Mouse (Mus musculus) lung, adult 2 months (tissue): Measurements from ENCODE around the gene Dab2ip. TPM values are rescaled to one million over a fixed set of nuclear protein-coding genes. Genes with fewer than 3 reads are reported as not detected.

Experiments used
- DNase-seq: peaks from one replicate; pipeline ENCODE4 v3.0.0; 2022
- H3K4me1 ChIP-seq: fragments of 200-500 bp; 2 replicates; pipeline ENCODE4 v1.6.1; 2011; ENCODE audit warnings: low read length; ENCODE audit not compliant: control insufficient read depth, insufficient read depth
- H3K4me3 ChIP-seq: fragments of 200-500 bp; replicated peaks from 2 replicates; pipeline ENCODE3; 2011; ENCODE audit warnings: low read depth, mild to moderate bottlenecking, control low read depth, low read length; ENCODE audit errors: extremely low read depth
- CTCF ChIP-seq: fragments of 200-500 bp; IDR thresholded peaks from 2 replicates; pipeline ENCODE4 v1.5.1; 2011; ENCODE audit warnings: mild to moderate bottlenecking, low read length, control low read depth; ENCODE audit not compliant: insufficient read depth
- POLR2A ChIP-seq: fragments of 200-500 bp; IDR thresholded peaks from 2 replicates; pipeline ENCODE4 v1.6.1; 2011; ENCODE audit warnings: low read depth, mild to moderate bottlenecking, control low read depth, low read length, borderline replicate concordance; ENCODE audit errors: extremely low read depth
- whole genome bisulfite sequencing: fragments of 180-500 bp; shearing (Covaris S2); methylation state at CpG from one replicate; pipeline ENCODE4 v1.1.7; 2018; 5-methylcytosine and 5-hydroxymethylcytosine counted together
- polyA plus RNA-seq: library from polyadenylated mRNA; depleted of rRNA; stranded (reverse); fragments of >200 nt; gene quantifications from 2 replicates; pipeline ENCODE4 v1.2.3, GENCODE M21; 2012

Dab2ip gene
- polyA plus RNA-seq, 1 experiment, result 113 TPM

DNA sequence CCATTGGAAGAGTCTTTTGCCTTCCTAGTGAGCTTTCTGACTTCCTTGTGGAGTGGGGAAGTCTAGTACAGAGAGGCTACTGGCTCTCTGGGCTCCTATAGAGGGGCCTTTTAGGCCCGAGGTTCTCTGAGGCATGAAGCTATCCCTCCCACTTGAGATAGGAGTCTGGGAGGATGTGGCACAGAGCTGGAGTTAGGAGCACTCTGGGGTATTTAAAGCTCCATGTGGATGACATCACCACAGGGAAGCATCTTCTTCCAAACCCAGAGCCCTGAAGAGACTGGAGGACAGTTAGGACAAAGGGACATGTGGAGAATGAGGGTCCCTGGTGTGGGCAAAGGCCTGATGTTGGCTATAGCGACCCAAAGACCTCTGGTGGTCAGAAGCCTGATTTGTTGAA, 136.0 kb downstream of the Dab2ip start:
- H3K4me3 ChIP-seq, result no peak overlapping the region
- DNase-seq, result no peak
- 56% methylated on average over 2 of the region's 2 CpGs for WGBS
- H3K4me1 ChIP-seq, result peaks cover 68% of the 10 kb centered on the region
- TF ChIP-seq POLR2A (no peak), CTCF (no peak)

DNA sequence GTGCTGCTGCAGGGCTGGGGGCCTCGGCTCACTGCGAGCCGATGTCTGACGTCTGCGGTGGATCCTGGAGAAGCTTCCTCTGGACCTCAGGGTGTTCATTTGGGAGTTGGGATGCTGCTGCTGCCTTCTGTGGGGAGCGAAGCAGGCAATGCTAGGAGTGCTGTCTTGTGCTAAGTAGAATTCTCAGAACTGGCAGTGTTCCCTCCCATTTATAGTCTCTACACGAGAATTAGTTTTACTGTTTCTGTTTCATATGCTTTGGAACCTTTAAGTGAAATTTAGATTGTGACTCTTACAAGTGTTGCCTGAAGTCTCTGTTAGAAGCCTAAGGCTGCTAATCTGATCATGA, 138.1 kb downstream of the Dab2ip start:
- DNase-seq, result no peak
- TF ChIP-seq POLR2A (no peak), CTCF (no peak)
- Histone ChIP-seq H3K4me3 (no peak overlapping the region), H3K4me1 (peaks cover 52% of the 10 kb centered on the region)
- 21% methylated on average over 7 of the region's 7 CpGs for WGBS

DNA sequence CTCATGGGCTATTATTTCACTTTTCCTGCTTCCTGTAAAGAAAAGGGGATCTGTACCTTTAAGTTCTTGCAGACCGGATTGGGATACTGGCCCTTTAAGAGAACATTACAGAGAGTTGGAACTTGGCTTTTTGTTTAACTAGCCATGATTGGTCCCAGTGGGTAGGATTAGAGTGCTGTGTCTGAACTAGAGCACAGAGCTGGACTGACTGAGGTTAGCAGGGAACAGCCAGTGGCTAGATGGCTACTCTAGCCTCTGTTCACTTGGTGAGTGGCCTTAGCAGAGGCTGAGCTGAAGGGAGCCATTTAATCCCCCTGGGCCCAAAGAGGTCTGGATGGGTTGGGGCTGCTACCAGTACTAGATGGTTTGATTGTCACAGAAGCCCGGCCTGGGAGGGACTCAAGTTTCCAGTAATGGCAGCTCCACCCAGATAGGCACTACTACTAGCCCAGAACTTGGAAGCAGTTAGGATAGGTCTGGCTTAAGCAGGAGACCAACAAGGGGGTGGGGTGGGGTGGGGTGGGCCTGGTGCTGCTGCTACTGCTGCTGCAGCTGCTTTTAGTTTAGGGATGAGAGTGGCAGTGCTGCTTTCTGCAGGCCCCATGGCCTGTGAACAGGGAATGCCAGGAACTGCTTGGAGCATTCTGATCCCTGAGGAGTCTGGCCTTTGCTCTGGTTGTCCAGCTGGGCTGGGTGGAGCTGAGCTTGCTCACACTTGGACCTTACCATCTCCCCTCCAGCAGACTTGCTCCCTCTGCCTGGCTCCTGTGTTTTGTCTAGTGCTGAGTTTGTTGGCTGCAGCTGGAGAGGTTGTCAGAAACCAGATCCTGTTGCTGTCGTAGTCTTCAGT, 138.7 kb downstream of the Dab2ip start:
- WGBS, result 27% methylated on average over 3 of the region's 3 CpGs
- Histone ChIP-seq H3K4me1 (peaks cover 52% of the 10 kb centered on the region), H3K4me3 (peak overlapping the region; percentile 42)
- DNase-seq, result no peak
- TF ChIP-seq POLR2A (peak; percentile 26; the same call in 1 of the 2 replicates), CTCF (no peak)

DNA sequence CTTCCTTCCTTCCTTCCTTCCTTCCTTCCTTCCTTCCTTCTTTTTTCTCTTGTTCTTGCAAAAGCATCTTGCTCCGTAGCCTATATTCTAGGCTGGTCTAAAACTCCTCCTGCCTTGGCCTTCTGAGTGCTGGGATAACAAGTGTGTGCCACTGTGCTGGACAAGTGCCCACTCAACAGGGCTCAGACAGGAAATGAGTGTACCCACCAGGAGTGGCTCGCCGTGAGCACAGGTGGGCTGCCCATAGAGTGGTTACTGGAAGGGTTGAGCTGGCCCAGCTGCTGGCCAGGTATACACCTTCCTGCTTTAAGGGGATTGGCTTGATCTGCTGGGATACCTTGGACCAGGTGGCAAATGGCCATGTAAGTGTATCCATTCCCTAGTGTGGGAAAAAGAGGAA, 139.7 kb downstream of the Dab2ip start:
- Histone ChIP-seq H3K4me1 (peaks cover 56% of the 10 kb centered on the region), H3K4me3 (no peak overlapping the region)
- no peak for DNase-seq
- no peak for TF ChIP-seq POLR2A
- no peak for TF ChIP-seq CTCF
- 37% methylated on average over 3 of the region's 3 CpGs for WGBS

DNA sequence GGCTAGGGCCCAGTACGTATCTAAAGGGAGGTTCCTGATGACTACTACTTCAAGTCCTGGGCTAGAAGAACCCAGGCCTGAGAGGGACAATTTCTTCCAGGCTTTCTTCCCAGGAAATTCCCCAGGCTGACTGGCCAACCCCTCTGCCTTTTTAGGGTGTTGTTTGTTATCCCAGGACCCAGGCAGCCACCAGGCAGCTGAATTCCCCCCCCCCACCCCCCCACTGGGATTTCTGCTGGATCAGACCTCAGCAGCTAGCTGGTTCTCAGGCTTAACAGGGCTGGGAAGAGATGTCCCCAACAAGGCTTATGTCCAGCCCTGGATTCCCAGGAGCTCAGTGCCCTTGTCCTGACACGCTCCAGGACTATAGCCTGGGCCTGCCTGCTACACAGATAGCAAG, 142.9 kb downstream of the Dab2ip start:
- TF ChIP-seq CTCF (no peak), POLR2A (no peak)
- no peak overlapping the region for H3K4me3 ChIP-seq
- H3K4me1 ChIP-seq, result peaks cover 38% of the 10 kb centered on the region
- WGBS, result 65% methylated on average over 2 of the region's 2 CpGs
- DNase-seq, result no peak

DNA sequence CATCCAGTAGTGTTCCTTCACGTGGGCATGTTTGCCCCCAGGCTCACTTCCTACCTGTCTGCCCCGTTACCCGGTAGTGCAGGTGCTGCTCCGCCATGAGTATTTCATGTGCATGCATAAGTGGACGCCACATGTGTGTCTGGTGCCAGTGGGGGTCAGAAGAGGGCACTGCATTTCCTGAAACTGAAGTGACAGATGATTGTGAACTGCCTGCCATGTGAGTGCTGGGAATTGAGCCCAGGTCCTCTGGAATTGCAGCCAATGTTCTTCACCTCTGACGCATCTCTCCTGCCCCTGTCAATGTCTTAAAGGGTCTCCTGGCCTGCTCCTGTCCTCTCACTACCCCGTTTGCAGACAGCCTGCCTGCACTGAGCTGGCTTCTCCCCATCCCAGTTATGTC, 143.9 kb downstream of the Dab2ip start:
- TF ChIP-seq POLR2A, result 0 out of 2 replicates have a peak, but pooled peaks have one; percentile 7
- TF ChIP-seq CTCF, result no peak
- no peak for DNase-seq
- peaks cover 31% of the 10 kb centered on the region for H3K4me1 ChIP-seq
- WGBS, result 66% methylated on average over 7 of the region's 7 CpGs
- H3K4me3 ChIP-seq, result no peak overlapping the region

DNA sequence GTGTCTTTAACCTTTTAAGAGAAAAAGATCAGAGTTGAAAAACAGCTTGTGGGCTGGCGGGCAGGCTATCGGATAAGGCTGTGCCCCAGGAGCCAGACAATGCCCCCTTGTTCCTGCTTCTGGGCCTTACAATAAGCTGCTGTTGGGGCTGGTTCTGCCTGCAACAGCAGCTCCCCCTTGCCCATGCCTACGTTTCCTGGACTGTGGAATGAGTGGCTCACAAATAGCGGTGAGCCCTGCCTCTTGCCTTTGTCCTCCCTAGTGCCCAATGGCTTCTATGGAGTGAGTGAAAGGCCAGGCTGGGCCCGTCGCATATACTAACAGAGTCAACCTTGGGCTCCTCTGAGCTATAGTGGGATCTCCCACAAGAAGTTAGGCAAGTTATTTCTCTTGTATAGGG, 144.5 kb downstream of the Dab2ip start:
- 77% methylated on average over 6 of the region's 6 CpGs for WGBS
- TF ChIP-seq CTCF, result no peak
- no peak for TF ChIP-seq POLR2A
- Histone ChIP-seq H3K4me1 (peaks cover 30% of the 10 kb centered on the region), H3K4me3 (no peak overlapping the region)
- DNase-seq, result no peak

DNA sequence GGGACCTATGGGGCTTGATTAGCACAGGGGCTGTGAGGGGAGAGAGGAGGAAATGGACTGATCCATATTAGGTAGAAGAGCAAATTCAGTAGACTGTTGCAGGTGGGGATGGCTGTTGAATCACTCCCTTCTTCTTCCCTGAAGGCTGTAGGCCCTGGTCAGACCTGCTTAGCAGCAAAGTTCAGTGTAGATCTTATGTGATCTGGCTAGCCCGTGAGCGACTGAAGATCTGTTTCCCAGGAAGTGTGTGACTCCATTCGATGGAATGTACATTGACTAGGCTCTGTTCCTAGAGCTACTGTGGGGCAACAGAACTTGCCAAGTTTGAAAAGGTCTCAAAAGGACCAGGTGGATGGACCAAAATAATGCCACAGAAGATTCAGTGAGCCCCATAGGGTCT, 145.2 kb downstream of the Dab2ip start:
- H3K4me1 ChIP-seq, result peaks cover 24% of the 10 kb centered on the region
- DNase-seq, result no peak
- 65% methylated on average over 3 of the region's 3 CpGs for WGBS
- no peak overlapping the region for H3K4me3 ChIP-seq
- TF ChIP-seq CTCF (no peak), POLR2A (no peak)

DNA sequence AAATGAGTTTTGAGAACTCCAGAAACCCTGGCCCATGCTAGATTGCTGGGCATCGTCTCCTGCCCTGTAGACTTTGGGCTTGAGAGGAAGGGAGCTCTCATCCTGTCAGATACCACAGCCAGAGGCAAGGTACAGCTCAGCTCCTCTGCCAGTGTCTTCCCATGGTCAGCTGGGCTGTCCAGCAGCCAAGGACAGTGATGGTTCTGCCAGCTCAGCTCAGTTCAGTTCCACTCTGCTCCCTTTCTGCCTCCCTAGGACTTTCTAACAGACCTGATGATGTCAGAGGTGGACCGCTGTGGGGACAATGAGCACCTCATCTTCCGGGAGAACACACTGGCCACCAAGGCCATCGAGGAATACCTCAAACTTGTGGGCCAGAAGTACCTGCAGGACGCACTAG, 154.5 kb downstream of the Dab2ip start:
- TF ChIP-seq CTCF, result no peak
- TF ChIP-seq POLR2A, result no peak
- DNase-seq, result no peak
- 90% methylated on average over 5 of the region's 5 CpGs for WGBS
- peaks cover 2% of the 10 kb centered on the region; the same call in 1 of the 2 replicates for H3K4me1 ChIP-seq
- H3K4me3 ChIP-seq, result no peak overlapping the region

DNA sequence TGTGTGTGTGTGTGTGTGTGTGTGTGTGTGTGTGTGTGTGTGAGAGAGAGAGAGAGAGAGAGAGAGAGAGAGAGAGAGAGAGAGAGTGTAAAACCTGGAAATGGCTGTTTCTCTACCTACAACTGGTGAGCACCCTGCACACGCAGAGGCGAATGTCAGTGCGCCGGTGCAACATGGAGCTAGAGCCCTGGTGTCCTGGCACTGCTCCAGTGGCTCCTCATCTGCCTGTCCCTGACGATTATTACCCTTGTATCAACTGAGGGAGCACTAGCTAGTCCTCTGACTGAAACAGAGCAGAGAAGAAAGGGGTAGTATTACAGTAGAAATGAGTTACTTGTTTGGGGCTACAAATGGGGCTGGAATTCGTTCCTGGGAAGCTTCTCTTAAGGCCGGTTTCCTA, 155.4 kb downstream of the Dab2ip start:
- H3K4me1 ChIP-seq, result 0 out of 2 replicates have a peak, but pooled peaks cover 3% of the 10 kb centered on the region
- DNase-seq, result no peak
- WGBS, result 77% methylated on average over 7 of the region's 7 CpGs
- no peak for TF ChIP-seq POLR2A
- TF ChIP-seq CTCF, result no peak
- no peak overlapping the region for H3K4me3 ChIP-seq
